Mouse (Mus musculus) CD4-positive, CD25-positive, alpha-beta regulatory T cell, adult 2 months (primary cell): ENCODE measurements around the gene Caap1.
A peak's percentile ranks its signal among the peaks of the same experiment; 100 is the strongest.

Experiments used
- DNase-seq: peaks from one replicate; pipeline ENCODE4 v3.0.0-alpha.2; 2012; ENCODE audit warnings: low read depth, low spot score

The Caap1 gene

GRCm38 (mm10) chr4:94556265-94557054 lies at the start of gene Caap1, which contains the start of gene Gm10306:
Gene Caap1 (minus strand): TSS chr4:94556796.
Gene Gm10306 (plus strand): TSS chr4:94556546.
- peak; percentile 96 for DNase-seq

- no peak for DNase-seq
Measured at GRCm38 (mm10) chr4:94605591-94605990, 49.0 kb upstream of the Caap1 start.

- no peak for DNase-seq
Measured at GRCm38 (mm10) chr4:94604452-94605019, 47.9 kb upstream of the Caap1 start.

- DNase-seq = peak; percentile 95
Measured at GRCm38 (mm10) chr4:94603031-94603629, 46.5 kb upstream of the Caap1 start, which contains the start of gene Plaa. Gene Plaa (minus strand): TSS chr4:94603244.

GRCm38 (mm10) chr4:94602496-94603030 lies 46.0 kb upstream of the Caap1 start:
- DNase-seq = no peak

GRCm38 (mm10) chr4:94601395-94601794 lies 44.8 kb upstream of the Caap1 start:
- peak; percentile 44 for DNase-seq

GRCm38 (mm10) chr4:94592709-94593108 lies 36.1 kb upstream of the Caap1 start:
- no peak for DNase-seq

GRCm38 (mm10) chr4:94591765-94592381 lies 35.3 kb upstream of the Caap1 start:
- no peak for DNase-seq

GRCm38 (mm10) chr4:94572677-94573076 lies 16.1 kb upstream of the Caap1 start:
- no peak for DNase-seq

- DNase-seq = no peak
Measured at GRCm38 (mm10) chr4:94564297-94564696, 7.7 kb upstream of the Caap1 start.

GRCm38 (mm10) chr4:94561954-94562648 lies 5.5 kb upstream of the Caap1 start:
- DNase-seq = no peak

GRCm38 (mm10) chr4:94560316-94560715 lies 3.7 kb upstream of the Caap1 start:
- no peak for DNase-seq

- DNase-seq = no peak
Measured at GRCm38 (mm10) chr4:94559266-94559665, 2.7 kb upstream of the Caap1 start.

- peak; percentile 3 for DNase-seq
Measured at GRCm38 (mm10) chr4:94557145-94557544, 549 bp upstream of the Caap1 start.

- no peak for DNase-seq
Measured at GRCm38 (mm10) chr4:94554955-94555494, 1.6 kb downstream of the Caap1 start.

- no peak for DNase-seq
Measured at GRCm38 (mm10) chr4:94544321-94544720, 12.3 kb downstream of the Caap1 start.

- no peak for DNase-seq
Measured at GRCm38 (mm10) chr4:94543041-94543440, 13.6 kb downstream of the Caap1 start.

GRCm38 (mm10) chr4:94533205-94533604 lies 23.4 kb downstream of the Caap1 start:
- no peak for DNase-seq

GRCm38 (mm10) chr4:94529448-94529847 lies 27.1 kb downstream of the Caap1 start:
- no peak for DNase-seq

- peak; percentile 14 for DNase-seq
Measured at GRCm38 (mm10) chr4:94523321-94523720, 33.3 kb downstream of the Caap1 start.

GRCm38 (mm10) chr4:94517631-94518030 lies 39.0 kb downstream of the Caap1 start:
- DNase-seq = peak; percentile 67
